Mouse (Mus musculus) erythroid progenitor cell, adult 5-6 weeks (primary cell): Measurements from ENCODE around the gene Tsen2. TPM values are rescaled to one million over a fixed set of nuclear protein-coding genes. Genes with fewer than 3 reads are reported as not detected.

Source experiments
- ATAC-seq: replicated peaks from 2 replicates; pipeline ENCODE4 v1.8.0; 2016; ENCODE audit warnings: moderate number of reproducible peaks, mild to moderate bottlenecking, moderate TSS enrichment, inconsistent platforms; ENCODE audit not compliant: poor library complexity, low FRiP score, severe bottlenecking
- total RNA-seq, 2 experiments: library from RNA; stranded (forward) in 1 of 2; stranded (reverse) in 1 of 2; fragments of 150-400 nt in 1 of 2; fragments of 186-747, 209-891 nt in 1 of 2; gene quantifications; 2 replicates each; pipeline versions ENCODE4 v1.2.3 to v1.2.4; 2015 to 2017; ENCODE audit warnings: low replicate concordance in 2 of 2

The Tsen2 gene
- total RNA-seq, 2 experiments from 2014 or later, result 1.7 to 2.1 TPM

DNA sequence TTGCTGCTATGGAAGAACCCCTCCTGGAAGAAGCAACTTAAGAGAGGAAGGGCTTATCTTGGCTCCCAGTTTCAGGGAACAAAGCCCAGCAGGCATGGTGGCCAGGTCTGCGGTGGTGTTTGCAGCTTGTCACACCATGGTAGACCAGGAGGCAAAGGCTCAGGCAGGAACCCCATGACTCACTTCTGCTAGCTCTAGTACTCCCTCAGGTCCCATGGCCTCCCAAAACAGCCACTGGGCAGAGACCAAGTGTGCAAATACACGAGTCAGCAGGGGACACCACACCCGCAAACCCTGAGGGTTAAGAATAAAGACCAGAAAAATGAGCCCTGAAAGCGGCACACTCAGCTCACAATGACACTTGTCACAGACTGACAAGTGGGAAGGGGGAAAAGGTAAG is 8.3 kb upstream of the Tsen2 start:
- ATAC-seq, result no peak

DNA sequence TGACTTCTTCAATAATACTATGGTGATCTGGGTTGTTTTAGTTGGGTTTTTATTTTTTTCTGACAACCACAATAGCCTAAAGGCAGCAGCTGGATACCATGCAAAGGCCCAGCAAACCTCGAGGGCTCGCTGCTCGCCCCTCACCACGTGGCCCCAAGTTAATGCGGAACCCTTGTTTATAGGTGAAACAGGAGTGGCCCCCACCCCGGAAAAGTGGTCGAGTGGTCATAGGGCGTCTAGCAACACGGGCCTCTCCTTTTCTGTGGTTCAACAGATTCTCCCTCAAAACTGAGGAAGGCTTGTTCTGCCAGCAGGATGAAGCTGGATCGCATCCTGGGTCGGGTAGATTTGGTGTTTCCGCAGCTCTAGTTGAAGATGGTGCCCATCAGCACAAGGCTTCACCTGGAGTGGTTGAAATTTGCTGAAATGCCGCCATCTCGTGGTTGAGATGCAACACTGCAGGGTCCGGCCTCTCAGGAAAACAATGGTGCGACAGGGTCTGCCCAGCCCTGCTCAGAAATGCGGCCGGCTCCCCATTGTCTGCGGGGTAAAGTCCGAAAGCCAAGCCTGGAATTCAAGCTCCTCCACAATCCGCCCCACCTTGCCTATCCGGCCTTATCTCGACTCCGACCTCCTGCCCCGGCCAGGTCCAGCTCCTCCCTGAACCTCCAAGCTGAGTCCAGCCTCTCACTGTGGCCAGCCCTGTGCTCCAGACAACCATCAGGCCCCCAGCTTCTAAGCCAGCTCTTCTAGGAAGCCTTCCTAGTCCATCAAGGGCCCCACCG is 5.6 kb upstream of the Tsen2 start:
- ATAC-seq, result peak; percentile 79

DNA sequence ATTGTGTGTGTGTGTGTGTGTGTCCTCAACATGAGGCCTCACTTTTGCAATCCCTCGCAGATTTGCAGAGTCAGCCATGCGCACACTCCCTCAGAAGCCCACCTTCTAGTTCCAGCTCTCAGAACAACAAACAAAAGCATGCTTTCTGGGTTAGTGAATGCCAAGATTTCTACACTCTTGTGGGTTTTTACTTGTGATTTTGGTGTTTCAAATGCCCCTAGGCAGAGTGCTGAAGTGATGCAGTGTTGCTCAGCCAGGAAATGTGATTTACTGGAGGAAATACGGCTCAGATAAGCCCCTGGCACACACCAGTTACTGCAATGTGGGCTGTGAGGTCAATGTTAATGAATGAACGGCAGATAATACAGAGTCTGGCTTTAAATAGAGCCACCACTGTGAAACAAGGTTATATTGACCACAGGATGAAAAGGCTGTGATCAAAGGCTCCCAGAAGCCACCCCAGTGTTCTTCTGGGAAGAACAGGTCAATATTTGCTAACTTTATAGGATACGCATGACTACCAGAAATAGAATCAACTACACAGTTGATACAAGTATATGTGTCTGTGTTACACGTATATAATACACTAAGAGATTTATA is 2.7 kb upstream of the Tsen2 start:
- no peak for ATAC-seq

DNA sequence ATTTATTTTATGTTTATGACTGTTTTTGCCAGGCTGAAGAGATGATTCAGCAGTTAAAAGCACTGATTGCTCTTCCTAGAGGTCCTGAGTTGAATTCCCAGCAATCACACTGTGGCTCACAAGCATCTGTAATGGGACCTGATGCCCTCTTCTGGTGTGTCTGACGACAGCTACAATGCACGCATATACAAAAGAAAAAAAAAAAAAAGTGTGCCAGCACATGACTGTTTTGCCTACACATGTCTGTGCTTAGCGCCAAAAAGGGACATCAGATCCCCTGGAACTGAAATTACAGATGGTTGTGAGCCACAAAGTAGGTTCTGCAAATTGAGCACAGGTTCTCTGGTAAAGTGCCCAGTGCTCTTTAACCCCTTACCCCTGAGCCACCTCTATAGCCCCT is 2.1 kb upstream of the Tsen2 start:
- no peak for ATAC-seq

DNA sequence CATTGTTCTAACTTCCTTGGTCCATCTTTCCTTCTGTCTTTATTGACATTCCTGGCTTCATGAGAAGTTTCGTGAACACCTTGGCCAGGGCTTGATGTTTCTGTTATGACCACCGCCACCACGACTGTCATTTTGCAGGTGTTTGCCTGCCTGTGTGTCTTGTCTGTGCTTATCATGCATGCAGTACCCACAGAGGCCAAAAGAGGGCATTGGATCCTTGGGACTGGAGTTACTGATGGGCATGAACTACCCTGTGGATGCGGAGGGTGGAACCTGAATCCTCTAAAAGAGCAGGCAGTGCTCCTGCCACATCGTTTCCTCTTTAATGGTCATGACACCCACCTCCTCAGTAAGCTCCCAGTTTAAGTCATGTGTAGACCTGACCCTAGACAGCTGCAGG is 1.8 kb downstream of the Tsen2 start:
- 0 out of 2 replicates have a peak, but pooled peaks have one; percentile 39 for ATAC-seq

DNA sequence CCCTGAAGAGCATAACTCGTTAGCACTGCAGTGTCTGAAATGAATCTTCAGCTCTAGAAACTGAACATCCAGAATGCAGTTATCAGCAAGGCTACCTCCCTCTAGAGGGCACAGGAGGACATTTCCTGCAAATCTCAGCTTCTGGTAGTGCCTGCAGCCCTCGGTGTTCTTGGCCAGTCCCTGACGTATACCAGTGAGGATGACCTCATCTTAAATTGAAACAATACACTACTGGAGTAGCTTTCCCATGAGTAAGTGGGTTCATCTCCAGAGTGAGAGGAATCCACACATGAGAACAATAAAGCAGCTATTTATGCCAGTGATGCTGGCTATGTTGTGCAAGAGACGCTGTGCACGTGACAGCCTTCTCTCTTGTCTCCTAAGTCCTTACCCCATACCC is 11.0 kb downstream of the Tsen2 start:
- no peak for ATAC-seq

DNA sequence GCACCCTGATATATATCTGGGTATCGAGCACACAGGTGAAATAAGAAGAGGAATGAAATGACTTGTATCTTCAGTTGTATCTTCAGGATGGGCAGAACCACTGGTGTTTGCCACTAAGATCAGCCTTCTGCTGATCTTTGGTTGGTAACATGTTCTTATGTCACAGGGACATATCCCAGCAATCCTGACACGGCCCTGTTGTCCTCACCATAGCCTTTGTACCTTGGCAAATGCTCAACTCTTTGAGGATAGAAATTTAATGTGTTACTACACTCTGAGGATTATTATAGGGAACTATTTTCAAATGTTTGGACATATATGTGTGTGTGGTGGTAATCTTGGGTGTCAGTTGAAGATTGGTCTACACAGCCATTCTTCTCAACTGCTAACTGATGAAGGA is 13.7 kb downstream of the Tsen2 start:
- ATAC-seq, result no peak

DNA sequence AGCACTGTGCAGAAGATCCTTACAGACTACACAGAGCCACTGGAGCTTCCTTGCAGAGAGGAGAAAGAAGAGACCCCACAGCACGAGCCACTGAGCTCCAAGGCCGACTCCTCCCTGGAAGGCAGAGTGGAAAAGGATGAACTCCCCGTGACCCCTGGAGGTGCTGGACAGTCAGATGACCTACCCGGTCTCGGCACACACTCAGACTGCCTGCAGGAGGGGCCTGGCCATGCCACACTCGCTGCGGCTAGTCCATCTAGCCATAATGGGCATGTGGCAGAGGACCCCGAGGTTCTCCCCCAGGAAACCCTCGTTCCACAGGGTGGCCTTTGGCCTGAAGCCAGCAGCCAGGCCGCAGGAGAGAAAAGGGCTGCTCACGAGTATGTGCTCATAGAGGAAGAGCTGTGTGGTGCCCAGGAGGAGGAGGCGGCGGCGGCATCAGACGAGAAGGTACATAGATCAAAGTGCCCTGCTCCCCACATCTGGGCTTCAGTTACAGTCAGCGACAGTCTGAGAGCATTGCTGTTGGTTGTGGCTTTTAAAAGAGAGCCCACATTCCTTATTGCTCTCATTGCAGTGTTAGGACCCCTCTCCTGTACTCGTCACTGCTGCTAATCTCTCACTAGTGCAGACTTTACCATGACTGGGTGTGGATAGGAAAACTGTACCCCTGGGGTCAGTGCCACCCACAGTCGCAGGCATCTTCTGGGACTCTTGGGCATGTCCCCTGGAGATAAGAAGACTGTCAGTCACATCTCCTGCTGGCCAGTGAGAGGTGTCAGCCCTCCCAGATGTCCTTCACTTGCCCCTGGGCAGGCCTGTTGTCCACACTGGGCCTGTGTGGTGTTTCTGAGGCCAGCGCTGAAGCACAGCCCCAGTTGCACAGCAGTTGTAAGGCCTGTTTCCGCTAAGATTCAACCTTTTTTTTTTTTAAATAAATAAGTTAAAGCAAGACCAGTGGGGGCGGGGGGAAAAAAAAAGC is 15.5 kb downstream of the Tsen2 start:
- ATAC-seq, result no peak

DNA sequence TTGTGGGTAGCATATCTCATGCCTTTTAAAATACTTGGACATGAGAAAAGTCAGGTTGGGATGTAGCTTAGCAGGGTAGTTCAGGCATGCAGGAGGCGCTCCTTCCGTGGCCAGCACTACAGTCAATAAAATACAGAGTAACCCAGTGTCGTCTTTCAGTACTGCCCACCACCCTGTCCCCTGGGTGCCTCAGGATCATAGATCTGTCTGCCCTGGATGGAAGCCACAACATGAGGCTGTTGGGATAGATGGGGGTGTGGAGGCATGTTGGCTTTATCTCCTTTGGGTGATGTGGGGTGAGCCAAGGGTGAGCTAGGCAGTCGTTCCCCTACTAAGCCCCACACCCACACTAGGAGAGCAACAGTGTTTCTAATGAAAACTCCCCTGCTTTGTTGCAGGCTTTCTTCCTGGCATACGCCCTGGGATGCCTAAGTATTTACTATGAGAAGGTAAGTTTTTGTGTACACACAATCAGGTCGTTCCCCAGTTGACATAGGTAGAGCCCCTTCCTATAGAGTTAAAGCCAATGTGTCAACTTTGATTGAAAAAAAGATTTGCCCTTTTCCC is 21.1 kb downstream of the Tsen2 start:
- no peak for ATAC-seq

DNA sequence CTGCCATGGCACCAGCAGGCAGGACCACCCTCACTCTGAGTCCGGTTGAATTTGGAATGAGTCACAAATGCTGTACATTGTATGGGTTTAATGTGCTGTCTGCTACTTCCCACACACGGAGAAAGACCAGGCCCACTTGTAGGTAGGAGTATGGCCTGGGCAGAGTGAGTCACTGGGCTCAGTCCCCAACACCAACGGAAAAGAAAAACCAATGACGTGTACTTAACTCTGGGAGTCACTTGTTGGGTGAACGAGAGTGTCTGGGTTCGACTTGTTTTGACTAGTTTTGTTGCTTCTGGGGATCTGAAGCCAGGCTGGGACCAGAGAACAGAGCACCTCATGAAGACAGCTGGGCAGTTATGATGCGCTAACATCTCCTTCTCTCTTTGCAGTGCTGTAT is 29.7 kb downstream of the Tsen2 start:
- no peak for ATAC-seq

DNA sequence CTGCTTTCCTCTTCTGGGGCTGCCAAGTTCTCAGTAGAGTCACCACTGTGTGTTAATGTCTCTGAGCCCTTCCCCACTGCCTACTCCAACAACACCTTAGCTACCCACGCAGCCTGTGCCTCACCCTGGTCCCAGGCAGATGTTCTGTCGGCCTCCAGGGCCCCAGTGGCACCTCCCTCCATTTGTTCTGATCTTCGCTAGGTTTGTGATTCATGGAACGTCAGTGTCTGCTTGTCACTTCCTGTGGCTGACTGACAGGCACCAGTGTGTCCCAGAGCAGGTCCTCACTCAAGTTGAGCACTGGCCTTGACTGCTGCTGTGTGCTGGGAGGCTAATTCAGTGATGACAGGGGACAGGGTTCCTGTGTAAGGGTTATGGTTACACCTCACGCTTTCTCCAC is 32.9 kb downstream of the Tsen2 start:
- ATAC-seq, result no peak

DNA sequence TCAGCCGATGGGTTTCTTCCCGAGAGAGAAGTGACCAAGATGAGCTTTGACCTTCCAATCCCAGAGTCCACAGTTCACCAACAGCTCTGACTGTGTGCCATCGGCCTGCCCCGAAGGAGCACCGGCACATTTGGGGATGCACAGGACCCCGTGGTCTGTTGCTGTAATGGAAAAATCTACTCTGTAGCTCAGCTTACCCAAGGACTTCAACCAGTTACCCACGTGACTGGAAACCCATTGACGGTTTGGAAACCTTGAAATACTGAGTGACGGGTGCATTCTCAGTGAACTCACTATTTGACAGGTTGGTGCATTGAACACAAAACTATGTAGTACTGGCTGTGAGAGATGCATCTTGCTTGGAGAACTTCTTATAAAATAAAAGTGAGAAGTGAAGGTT is 33.5 kb downstream of the Tsen2 start:
- ATAC-seq, result no peak

DNA sequence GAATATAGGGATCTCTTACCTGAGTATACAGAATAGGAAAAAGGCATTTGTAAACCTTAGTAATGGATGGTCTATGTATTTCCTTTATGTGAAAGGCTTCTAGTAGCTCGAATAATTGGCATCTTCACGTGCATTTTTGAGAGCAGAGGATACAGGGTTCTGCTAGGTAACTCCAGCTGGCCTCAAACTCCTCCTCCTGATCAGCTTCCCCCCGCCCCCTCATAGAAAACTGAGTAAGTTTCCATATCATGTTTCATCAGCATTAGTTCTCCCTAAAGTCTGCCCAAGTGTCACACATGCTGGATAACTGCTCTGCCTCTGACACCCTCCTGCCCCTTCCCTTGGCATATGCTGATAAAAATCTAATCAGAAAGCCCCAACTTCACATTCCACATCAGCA is 36.3 kb downstream of the Tsen2 start:
- ATAC-seq, result no peak

DNA sequence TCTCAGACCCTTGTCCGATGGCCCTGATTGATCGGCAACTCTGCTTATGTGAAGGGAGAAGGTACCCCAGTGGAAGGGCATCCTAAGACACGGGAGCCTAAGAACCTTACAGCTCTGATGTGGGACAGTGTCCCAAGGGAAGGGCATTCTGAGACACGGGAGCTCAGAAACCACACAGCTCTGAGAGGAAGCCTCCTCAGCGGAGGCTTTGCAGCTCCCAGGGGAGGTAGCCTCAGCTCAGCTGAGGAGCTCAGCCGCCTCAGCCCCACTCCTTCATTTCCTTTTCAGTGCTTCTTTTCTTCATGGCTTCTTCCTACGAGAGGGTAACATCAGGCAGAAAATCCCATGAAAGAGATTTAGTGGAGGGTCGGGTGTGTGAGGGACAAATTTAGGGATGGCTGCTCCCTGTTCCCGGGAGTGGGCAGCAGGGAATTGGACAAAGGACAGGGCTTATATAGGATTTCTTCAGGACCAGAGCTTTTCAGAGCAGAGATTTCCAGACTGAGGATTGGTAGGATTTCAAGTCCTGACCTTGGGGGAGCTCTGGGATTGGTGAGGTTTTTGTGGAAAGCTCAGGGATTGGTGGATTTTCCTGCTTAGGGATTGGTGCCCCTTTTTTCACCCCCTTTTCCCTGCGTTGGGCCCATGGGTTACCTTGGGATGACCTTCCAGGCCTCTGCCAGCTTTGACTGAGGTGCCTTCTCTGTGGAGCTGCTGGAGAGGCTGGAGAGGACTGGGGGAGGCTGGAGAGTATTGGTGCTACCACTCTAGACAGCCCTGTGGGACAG is 38.1 kb downstream of the Tsen2 start:
- no peak for ATAC-seq

DNA sequence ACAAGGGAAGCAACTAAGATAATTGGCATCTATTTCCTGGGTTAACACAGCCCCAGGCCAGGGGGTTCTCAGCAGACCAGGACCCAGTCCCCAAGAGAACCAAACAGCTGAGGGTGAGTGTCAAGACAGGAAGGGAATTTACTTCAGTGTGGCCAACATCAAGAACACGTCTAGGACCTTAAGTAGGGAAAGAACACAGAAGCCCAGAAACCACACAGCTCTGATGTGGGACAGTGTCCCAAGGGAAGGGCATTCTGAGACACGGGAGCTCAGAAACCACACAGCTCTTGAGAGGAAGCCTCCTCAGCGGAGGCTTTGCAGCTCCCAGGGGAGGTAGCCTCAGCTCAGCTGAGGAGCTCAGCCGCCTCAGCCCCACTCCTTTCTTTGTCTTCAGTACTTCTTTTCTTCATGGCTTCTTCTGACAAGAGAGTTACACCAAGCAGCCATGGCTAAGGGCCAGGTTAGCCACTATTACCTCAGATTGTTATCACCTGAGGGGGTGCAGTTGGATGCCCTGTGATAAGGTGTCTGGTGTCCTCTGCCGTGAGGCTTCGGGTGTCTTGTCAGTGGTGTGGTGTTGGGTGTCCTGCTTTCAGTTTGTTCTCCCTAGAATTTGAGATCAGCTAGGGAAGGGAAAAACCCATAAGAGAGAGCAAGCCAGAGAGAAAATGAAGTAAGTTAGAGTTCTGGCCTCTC is 39.1 kb downstream of the Tsen2 start:
- no peak for ATAC-seq

DNA sequence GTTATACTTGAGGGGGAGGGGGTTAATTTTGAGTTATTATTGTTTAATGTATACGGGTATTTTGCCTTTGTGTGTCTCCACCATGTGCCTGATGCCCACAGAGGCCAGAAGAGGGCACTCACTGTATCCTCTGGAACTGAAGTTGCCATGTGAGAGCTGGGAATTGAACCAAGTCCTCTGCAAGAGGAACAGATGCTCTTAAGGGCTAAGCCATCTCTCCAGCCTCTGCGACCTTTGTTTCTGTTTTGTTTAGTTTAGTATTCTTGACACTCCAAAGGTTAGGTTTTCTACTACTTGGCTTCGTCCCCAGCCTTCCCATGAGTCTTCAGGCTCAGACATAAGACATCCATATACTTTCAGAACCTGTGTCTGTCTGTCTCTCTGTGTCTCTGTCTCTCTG is 39.7 kb downstream of the Tsen2 start:
- ATAC-seq, result no peak

DNA sequence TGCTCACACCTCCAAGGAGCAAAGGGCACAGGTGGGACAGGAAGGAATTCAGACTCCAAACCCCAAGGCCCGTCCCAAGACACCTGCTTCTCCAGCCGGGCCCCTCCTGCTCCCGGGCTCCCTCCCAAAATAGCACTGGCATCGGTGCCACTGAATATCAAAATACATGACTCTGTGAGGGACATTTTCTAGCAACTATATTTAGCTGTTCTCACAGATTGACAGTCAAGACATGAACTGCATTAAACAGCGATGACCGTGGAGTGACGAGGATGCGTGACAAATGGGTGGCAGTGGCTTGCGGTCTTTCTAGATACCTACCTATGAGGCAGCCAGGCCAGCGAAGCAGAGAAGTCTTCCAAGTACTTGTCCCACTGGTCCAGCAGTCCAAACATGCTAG is 41.9 kb downstream of the Tsen2 start:
- ATAC-seq, result no peak

DNA sequence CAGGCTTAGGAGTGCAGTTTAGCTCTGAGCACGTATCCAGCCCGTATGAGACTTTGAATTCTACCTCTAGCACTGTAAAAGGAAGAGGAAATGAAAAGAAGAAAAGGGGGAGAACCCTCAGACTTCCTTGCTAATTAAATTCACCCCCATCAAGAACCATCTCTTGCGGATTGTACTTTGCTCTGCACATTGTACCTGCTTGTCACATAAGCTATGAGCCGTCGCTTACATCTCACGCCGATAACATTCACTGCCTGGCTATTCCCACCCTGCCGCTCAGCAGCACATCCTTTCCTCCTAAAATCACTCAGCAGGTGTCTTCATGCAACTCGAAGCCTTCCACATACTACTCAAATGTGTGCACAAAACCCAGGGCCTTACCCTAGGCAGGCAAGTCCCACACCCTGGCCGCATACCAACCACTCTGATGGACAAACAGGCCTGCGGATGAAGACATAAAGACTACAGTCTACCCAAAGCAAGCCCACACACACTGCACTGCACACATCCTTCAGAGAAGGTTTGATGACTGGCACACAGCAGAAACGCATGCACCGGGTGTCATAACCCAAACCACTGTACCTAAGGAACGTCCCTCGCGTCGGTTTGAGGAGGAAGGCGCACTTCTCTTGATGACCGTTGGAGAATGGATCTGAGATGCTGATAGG is 47.4 kb downstream of the Tsen2 start:
- ATAC-seq, result no peak
